Mouse (Mus musculus) heart, embryonic 15.5 days (tissue): ENCODE results near the gene Myo5c. TPM values are rescaled to one million over a fixed set of nuclear protein-coding genes. Genes with fewer than 3 reads are reported as not detected.

Source experiments
- ATAC-seq: fragments of 200-750 bp; cut with Nextera tagmentation; replicated peaks from 2 replicates; pipeline ENCODE4 v1.8.0; 2017; ENCODE audit warnings: low read depth, moderate TSS enrichment; ENCODE audit not compliant: insufficient number of reproducible peaks, insufficient read depth, low FRiP score
- H3K27ac ChIP-seq: fragments of 300-500 bp; sonication (generic); 2 replicates; pipeline ENCODE4 v1.5.1; 2015; ENCODE audit warnings: mild to moderate bottlenecking, inconsistent platforms
- H3K27me3 ChIP-seq: fragments of 300-500 bp; sonication (generic); 2 replicates; pipeline ENCODE4 v1.6.1; 2015; ENCODE audit warnings: inconsistent platforms
- H3K36me3 ChIP-seq: fragments of 300-500 bp; sonication (generic); 2 replicates; pipeline ENCODE4 v1.6.1; 2015; ENCODE audit warnings: mild to moderate bottlenecking, inconsistent platforms
- H3K4me1 ChIP-seq: fragments of 300-500 bp; sonication (generic); replicated peaks from 2 replicates; pipeline ENCODE4 v1.6.1; 2015; ENCODE audit warnings: inconsistent platforms
- H3K4me2 ChIP-seq: fragments of 300-500 bp; sonication (generic); 2 replicates; pipeline ENCODE4 v1.6.1; 2015; ENCODE audit warnings: inconsistent platforms, mild to moderate bottlenecking, moderate library complexity
- H3K4me3 ChIP-seq: fragments of 300-500 bp; sonication (generic); 2 replicates; pipeline ENCODE4 v1.5.1; 2015; ENCODE audit warnings: mild to moderate bottlenecking, inconsistent platforms
- H3K9ac ChIP-seq: fragments of 300-500 bp; sonication (generic); 2 replicates; pipeline ENCODE4 v1.6.1; 2015; ENCODE audit warnings: mild to moderate bottlenecking, inconsistent platforms
- H3K9me3 ChIP-seq: fragments of 300-500 bp; sonication (generic); replicated peaks from 2 replicates; pipeline ENCODE4 v1.6.1; 2016; ENCODE audit warnings: inconsistent platforms
- WGBS: fragments of 180-500 bp; shearing (Covaris S2); methylation state at CpG from one replicate; pipeline ENCODE4 v1.1.7; 2015; ENCODE audit warnings: mixed read lengths; 5-methylcytosine and 5-hydroxymethylcytosine counted together
- polyA plus RNA-seq: library from polyadenylated mRNA; unstranded; fragments of >200 nt; fragmentation: Nextera tagmentation; extraction: Ambion mirVana; gene quantifications from 2 replicates; pipeline ENCODE4 v1.2.1, GENCODE M21; 2015

Gene Myo5c
- polyA plus RNA-seq, 1 experiment from 2014 or later: 2.4 TPM

- no peaks in the 10 kb centered on the region for H3K4me1 ChIP-seq
- H3K4me3 ChIP-seq: no peak overlapping the region
- no peak overlapping the region for H3K9ac ChIP-seq
- H3K4me2 ChIP-seq: no peak overlapping the region
- no peaks in the 10 kb centered on the region for H3K9me3 ChIP-seq
- 67% methylated on average over 8 of the region's 8 CpGs for WGBS
- H3K36me3 ChIP-seq: no peaks in the 10 kb centered on the region
- H3K27ac ChIP-seq: no peak overlapping the region
- no peaks in the 10 kb centered on the region for H3K27me3 ChIP-seq
- ATAC-seq: no peak
Measured at GRCm38 (mm10) chr9:75262235-75262826, 30.5 kb downstream of the Myo5c start.

GRCm38 (mm10) chr9:75264008-75264718 lies 32.3 kb downstream of the Myo5c start:
- no peaks in the 10 kb centered on the region for H3K27me3 ChIP-seq
- no peak overlapping the region for H3K27ac ChIP-seq
- no peaks in the 10 kb centered on the region for H3K36me3 ChIP-seq
- no peaks in the 10 kb centered on the region for H3K4me1 ChIP-seq
- 59% methylated on average over 3 of the region's 3 CpGs for WGBS
- no peaks in the 10 kb centered on the region for H3K9me3 ChIP-seq
- no peak overlapping the region for H3K9ac ChIP-seq
- no peak overlapping the region for H3K4me3 ChIP-seq
- H3K4me2 ChIP-seq: no peak overlapping the region
- no peak; the same call in 1 of the 2 replicates for ATAC-seq

- Histone ChIP-seq H3K27ac (no peak overlapping the region), H3K27me3 (no peaks in the 10 kb centered on the region), H3K36me3 (no peaks in the 10 kb centered on the region), H3K4me1 (no peaks in the 10 kb centered on the region), H3K4me3 (no peak overlapping the region), H3K9me3 (no peaks in the 10 kb centered on the region), H3K9ac (no peak overlapping the region), H3K4me2 (no peak overlapping the region)
- WGBS: 82% methylated on average over 6 of the region's 6 CpGs
- no peak for ATAC-seq
Measured at GRCm38 (mm10) chr9:75267147-75267546, 35.3 kb downstream of the Myo5c start.

GRCm38 (mm10) chr9:75270382-75270781 lies 38.6 kb downstream of the Myo5c start:
- 60% methylated on average over 6 of the region's 6 CpGs for WGBS
- H3K36me3 ChIP-seq: no peaks in the 10 kb centered on the region; the same call in 1 of the 2 replicates
- H3K9ac ChIP-seq: no peak overlapping the region
- H3K4me3 ChIP-seq: no peak overlapping the region
- H3K4me1 ChIP-seq: no peaks in the 10 kb centered on the region
- no peak overlapping the region for H3K27ac ChIP-seq
- H3K4me2 ChIP-seq: no peak overlapping the region
- ATAC-seq: no peak
- no peaks in the 10 kb centered on the region for H3K9me3 ChIP-seq
- no peaks in the 10 kb centered on the region for H3K27me3 ChIP-seq

GRCm38 (mm10) chr9:75271539-75271938 lies 39.7 kb downstream of the Myo5c start:
- Histone ChIP-seq H3K4me1 (no peaks in the 10 kb centered on the region), H3K27me3 (no peaks in the 10 kb centered on the region), H3K9ac (no peak overlapping the region), H3K9me3 (no peaks in the 10 kb centered on the region), H3K4me3 (no peak overlapping the region), H3K4me2 (no peak overlapping the region), H3K27ac (no peak overlapping the region), H3K36me3 (no peaks in the 10 kb centered on the region; the same call in 1 of the 2 replicates)
- 89% methylated on average over 8 of the region's 8 CpGs for WGBS
- ATAC-seq: no peak

- 67% methylated on average over 6 of the region's 6 CpGs for WGBS
- Histone ChIP-seq H3K27ac (no peak overlapping the region), H3K36me3 (no peaks in the 10 kb centered on the region; the same call in 1 of the 2 replicates), H3K27me3 (no peaks in the 10 kb centered on the region), H3K4me2 (no peak overlapping the region), H3K9me3 (no peaks in the 10 kb centered on the region), H3K4me3 (no peak overlapping the region), H3K9ac (no peak overlapping the region), H3K4me1 (no peaks in the 10 kb centered on the region)
- ATAC-seq: no peak
Measured at GRCm38 (mm10) chr9:75273646-75274045, 41.8 kb downstream of the Myo5c start.

- WGBS: 88% methylated on average over 5 of the region's 5 CpGs
- H3K27me3 ChIP-seq: no peaks in the 10 kb centered on the region
- H3K9me3 ChIP-seq: no peaks in the 10 kb centered on the region
- H3K9ac ChIP-seq: no peak overlapping the region
- no peak overlapping the region for H3K4me2 ChIP-seq
- H3K4me3 ChIP-seq: no peak overlapping the region
- no peaks in the 10 kb centered on the region; the same call in 1 of the 2 replicates for H3K36me3 ChIP-seq
- ATAC-seq: no peak
- H3K27ac ChIP-seq: no peak overlapping the region
- no peaks in the 10 kb centered on the region for H3K4me1 ChIP-seq
Measured at GRCm38 (mm10) chr9:75274486-75274885, 42.7 kb downstream of the Myo5c start.

GRCm38 (mm10) chr9:75275051-75275450 lies 43.2 kb downstream of the Myo5c start:
- Histone ChIP-seq H3K4me3 (no peak overlapping the region), H3K4me1 (no peaks in the 10 kb centered on the region), H3K4me2 (no peak overlapping the region), H3K36me3 (no peaks in the 10 kb centered on the region; the same call in 1 of the 2 replicates), H3K27ac (no peak overlapping the region), H3K27me3 (no peaks in the 10 kb centered on the region), H3K9ac (no peak overlapping the region), H3K9me3 (no peaks in the 10 kb centered on the region)
- 92% methylated on average over 9 of the region's 9 CpGs for WGBS
- ATAC-seq: no peak

GRCm38 (mm10) chr9:75280814-75281213 lies 49.0 kb downstream of the Myo5c start:
- no peak overlapping the region for H3K9ac ChIP-seq
- no peaks in the 10 kb centered on the region for H3K27me3 ChIP-seq
- no peak for ATAC-seq

GRCm38 (mm10) chr9:75282179-75282578 lies 50.4 kb downstream of the Myo5c start:
- H3K4me3 ChIP-seq: no peak overlapping the region
- no peaks in the 10 kb centered on the region for H3K9me3 ChIP-seq
- H3K9ac ChIP-seq: no peak overlapping the region
- H3K4me1 ChIP-seq: 0 out of 2 replicates have a peak, but pooled peaks cover 3% of the 10 kb centered on the region
- H3K27ac ChIP-seq: no peak overlapping the region
- no peak overlapping the region for H3K4me2 ChIP-seq
- H3K27me3 ChIP-seq: no peaks in the 10 kb centered on the region
- WGBS: 71% methylated on average over 2 of the region's 2 CpGs
- no peaks in the 10 kb centered on the region for H3K36me3 ChIP-seq
- no peak for ATAC-seq

More at GRCm38 (mm10) chr9:75280814-75281213, 49.0 kb downstream of the Myo5c start:
- no peaks in the 10 kb centered on the region for H3K9me3 ChIP-seq
- H3K4me3 ChIP-seq: no peak overlapping the region
- 0 out of 2 replicates have a peak, but pooled peaks cover 3% of the 10 kb centered on the region for H3K4me1 ChIP-seq
- 46% methylated on average over 5 of the region's 5 CpGs for WGBS
- H3K36me3 ChIP-seq: no peaks in the 10 kb centered on the region
- no peak overlapping the region for H3K27ac ChIP-seq
- no peak overlapping the region for H3K4me2 ChIP-seq

GRCm38 (mm10) chr9:75282830-75283229 lies 51.0 kb downstream of the Myo5c start:
- Histone ChIP-seq H3K4me2 (no peak overlapping the region), H3K36me3 (no peaks in the 10 kb centered on the region), H3K27ac (no peak overlapping the region), H3K4me3 (no peak overlapping the region), H3K27me3 (no peaks in the 10 kb centered on the region), H3K9ac (no peak overlapping the region), H3K4me1 (0 out of 2 replicates have a peak, but pooled peaks cover 3% of the 10 kb centered on the region), H3K9me3 (no peaks in the 10 kb centered on the region)
- no peak for ATAC-seq
- 10% methylated on average over 3 of the region's 3 CpGs for WGBS
